Mouse (Mus musculus) stomach, postnatal 0 days (tissue): ENCODE measurements at regions not wholly inside any gene's neighbourhood (a gene's known extent, or its start where the extent isn't known, plus 50 kb on each side); places are given as distances from the start of the nearest gene placed in this dataset.

Experiments
- CTCF ChIP-seq: IDR thresholded peaks from 2 replicates; pipeline ENCODE4 v1.5.1; 2016; ENCODE audit warnings: antibody characterized with exemption, low read depth, mild to moderate bottlenecking, moderate library complexity
- EP300 ChIP-seq: optimal IDR thresholded peaks from 2 replicates; pipeline ENCODE3; 2016; ENCODE audit warnings: antibody characterized with exemption

DNA sequence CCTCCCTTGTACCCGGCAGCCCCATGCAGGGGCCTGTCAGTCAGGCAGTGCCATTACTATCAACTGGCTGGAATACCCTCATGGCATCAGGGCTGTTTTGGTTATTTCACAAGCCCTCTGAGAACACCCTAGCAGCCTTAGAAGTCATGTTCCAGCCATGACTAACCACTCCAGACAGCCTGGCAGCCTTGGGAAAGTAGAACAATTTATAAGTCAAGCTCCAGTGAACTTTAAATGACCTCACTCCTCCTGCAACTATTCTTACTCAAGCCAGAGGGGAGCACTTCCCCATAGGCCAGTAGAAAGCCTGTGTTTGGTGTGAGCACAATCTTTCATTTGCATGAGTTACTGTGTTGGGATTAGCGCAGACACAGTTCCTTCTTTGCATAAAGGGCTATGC, 99.3 kb upstream of the Smad1 start:
- TF ChIP-seq CTCF (peak; percentile 41), EP300 (no peak)
